Mouse (Mus musculus): Measurements from ENCODE around the gene Pkp1.

GRCm38 (mm10) chr1:135918644-135919407 lies at the start of gene Pkp1:
- no peak for TF ChIP-seq CTCF (IDR thresholded peaks at IDR 0.05; ENCODE audit: control insufficient read depth, insufficient read depth, insufficient read length)
- no peak for TF ChIP-seq MAX (IDR thresholded peaks at IDR 0.05)
- no peak for TF ChIP-seq MYOD1 (IDR thresholded peaks at IDR 0.05; ENCODE audit: control insufficient read depth, insufficient read length, low read depth)
- no peak for TF ChIP-seq USF1 (IDR thresholded peaks at IDR 0.05; ENCODE audit: low read depth)
- no peak for TF ChIP-seq FOSL1 (IDR thresholded peaks at IDR 0.05; ENCODE audit: insufficient read depth, low read length, poor library complexity, severe bottlenecking)
